Mouse (Mus musculus): ENCODE results near the gene Pcp4l1. TPM values are rescaled to one million over a fixed set of nuclear protein-coding genes. Genes with fewer than 3 reads are reported as not detected.

Pcp4l1 gene
- polyA plus RNA-seq, 1 experiment from 2014 or later = 20.8 TPM

- WGBS = 22% methylated on average over 11 of the region's 11 CpGs
- Histone ChIP-seq H3K4me3 (0 out of 2 replicates have a peak overlapping the region, but pooled peaks have one; percentile 1), H3K27ac (replicated peaks) (no peak overlapping the region), H3K4me1 (peaks cover 38% of the 10 kb centered on the region), H3K27me3 (peaks cover 48% of the 10 kb centered on the region), H3K36me3 (no peaks in the 10 kb centered on the region), H3K4me2 (replicated peaks) (peak overlapping the region; percentile 52), H3K9ac (replicated peaks) (no peak overlapping the region), H3K9me3 (no peaks in the 10 kb centered on the region)
- ATAC-seq (ENCODE audit: low FRiP score, low read depth) = no peak; the same call in 1 of the 2 replicates
Observed at GRCm38 (mm10) chr1:171193911-171194830, 1.9 kb downstream of the Pcp4l1 start.

DNA sequence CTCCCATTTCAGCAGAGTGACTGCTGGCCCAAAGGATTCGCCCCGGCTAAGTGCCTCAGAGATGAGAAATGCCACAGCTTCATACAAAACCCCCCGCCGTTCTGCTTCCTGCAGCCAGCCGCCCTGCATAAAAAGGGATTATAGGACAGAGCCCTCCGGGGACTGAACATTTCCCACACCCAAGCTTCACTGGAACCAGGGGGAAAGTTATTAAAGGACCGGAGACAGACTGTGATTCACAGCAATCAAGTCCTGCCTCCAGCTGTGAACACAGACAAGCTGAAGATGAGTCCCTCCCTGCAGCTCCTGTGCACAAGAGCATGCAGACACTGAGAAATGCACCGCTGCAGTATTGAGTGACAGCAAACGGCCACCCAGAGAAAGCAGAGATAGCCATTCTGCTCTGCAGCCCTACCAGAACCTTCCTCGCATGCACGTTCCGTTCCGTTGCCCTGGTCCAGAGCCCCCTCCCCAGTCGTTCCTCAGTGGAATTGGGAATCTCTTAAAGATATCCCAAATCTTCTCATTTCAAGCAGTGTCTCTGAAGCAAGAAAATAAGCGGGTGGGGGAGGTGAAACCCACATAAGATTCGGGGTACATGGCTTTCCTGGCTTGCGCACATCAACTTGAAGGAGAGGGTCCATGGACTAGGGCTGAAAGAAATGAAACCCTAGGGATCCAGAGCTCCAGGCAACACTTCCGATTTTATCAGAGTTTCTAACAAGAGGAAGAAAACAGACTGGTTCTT, 2.8 kb downstream of the Pcp4l1 start:
- WGBS = 3% methylated on average over 18 of the region's 18 CpGs
- Histone ChIP-seq H3K27me3 (peaks cover 44% of the 10 kb centered on the region), H3K27ac (replicated peaks) (peak overlapping the region; percentile 66), H3K4me3 (peak overlapping the region; percentile 20), H3K36me3 (no peaks in the 10 kb centered on the region), H3K4me2 (replicated peaks) (peak overlapping the region; percentile 52), H3K4me1 (peaks cover 47% of the 10 kb centered on the region), H3K9me3 (no peaks in the 10 kb centered on the region), H3K9ac (replicated peaks) (peak overlapping the region; percentile 35)
- peak; percentile 27 for ATAC-seq (ENCODE audit: low FRiP score, low read depth)

DNA sequence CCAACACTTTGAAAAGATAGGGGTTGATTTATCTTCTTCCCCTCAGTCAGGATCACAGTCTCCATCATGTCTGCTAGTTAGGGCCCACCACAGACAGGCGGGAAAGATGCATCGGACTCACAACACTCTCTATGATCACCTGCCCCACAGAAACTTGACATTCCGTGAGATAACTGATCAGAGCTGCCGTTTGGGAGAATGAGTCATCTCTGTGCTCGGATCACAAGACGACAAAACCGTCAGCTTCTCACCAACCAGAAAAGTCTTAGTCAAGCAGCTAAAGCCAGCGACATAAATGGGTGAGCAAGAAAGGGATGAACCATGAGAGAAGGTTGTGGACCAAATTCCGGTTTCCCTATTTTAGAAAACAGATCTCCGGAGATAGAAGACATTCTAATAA, 3.8 kb downstream of the Pcp4l1 start:
- Histone ChIP-seq H3K9me3 (no peaks in the 10 kb centered on the region), H3K4me1 (peaks cover 51% of the 10 kb centered on the region), H3K4me3 (no peak overlapping the region), H3K27ac (replicated peaks) (0 out of 2 replicates have a peak overlapping the region, but pooled peaks have one; percentile 66), H3K9ac (replicated peaks) (no peak overlapping the region), H3K27me3 (peaks cover 39% of the 10 kb centered on the region), H3K36me3 (no peaks in the 10 kb centered on the region), H3K4me2 (replicated peaks) (peak overlapping the region; percentile 52; the same call in 1 of the 2 replicates)
- 48% methylated on average over 10 of the region's 10 CpGs for WGBS
- ATAC-seq (ENCODE audit: low FRiP score, low read depth) = no peak

DNA sequence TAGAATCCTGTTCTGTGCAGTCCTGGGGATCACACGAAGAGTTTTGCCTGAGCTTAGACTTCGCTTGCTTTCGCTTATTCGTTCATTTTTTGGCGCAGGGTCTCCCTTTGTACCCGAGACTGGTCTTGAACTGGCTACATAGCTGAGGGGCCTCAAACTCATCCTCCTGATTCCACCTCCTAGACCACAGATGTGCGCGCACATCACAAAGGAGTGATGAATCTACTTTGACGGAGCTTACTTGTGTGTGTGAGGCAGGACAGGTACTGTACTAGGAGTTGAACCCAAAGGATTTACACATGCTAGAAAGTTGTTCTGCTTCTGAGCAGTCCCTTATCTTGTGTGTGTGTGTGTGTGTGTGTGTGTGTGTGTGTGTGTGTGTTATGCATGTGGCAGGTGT, 5.2 kb downstream of the Pcp4l1 start:
- no peak overlapping the region for H3K27ac ChIP-seq (replicated peaks)
- no peak overlapping the region for H3K4me2 ChIP-seq (replicated peaks)
- WGBS = 96% methylated on average over 9 of the region's 9 CpGs
- H3K4me1 ChIP-seq = peaks cover 46% of the 10 kb centered on the region
- peaks cover 31% of the 10 kb centered on the region for H3K27me3 ChIP-seq
- H3K36me3 ChIP-seq = no peaks in the 10 kb centered on the region
- no peak overlapping the region for H3K4me3 ChIP-seq
- no peak for ATAC-seq (ENCODE audit: low FRiP score, low read depth)
- no peak overlapping the region for H3K9ac ChIP-seq (replicated peaks)
- H3K9me3 ChIP-seq = no peaks in the 10 kb centered on the region

DNA sequence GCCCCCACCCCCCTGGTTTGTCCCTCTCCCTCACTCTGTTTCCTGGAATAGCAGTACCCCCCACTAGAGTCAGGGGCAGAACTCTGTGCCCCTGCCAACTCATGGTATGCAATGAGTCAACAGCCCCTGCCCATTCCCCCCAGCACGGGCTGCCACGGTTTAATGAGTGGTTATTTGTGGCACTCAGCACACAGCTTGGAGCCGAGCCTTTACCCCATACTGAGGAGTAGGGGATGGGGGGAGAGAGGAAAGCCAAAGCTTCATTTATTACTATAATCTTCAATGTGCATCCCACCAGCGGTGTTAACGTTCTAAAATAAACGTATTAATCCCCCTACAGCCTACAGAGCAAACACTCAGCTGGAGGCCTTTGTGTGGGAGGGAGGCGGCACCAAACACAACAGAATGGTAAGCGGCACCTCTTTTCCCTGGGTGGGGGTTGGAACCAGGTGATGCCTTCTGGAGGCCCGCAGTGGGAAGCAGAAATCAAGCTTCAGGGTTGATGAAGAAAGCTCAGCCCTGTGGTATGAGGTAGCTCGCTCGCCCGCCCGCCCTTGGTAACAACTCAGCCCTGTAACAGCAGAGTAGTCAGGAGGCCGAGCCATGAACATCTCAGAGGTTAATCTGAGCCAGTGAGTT, 6.5 kb downstream of the Pcp4l1 start:
- Histone ChIP-seq H3K27me3 (peaks cover 19% of the 10 kb centered on the region), H3K4me3 (no peak overlapping the region), H3K36me3 (no peaks in the 10 kb centered on the region), H3K4me1 (peaks cover 38% of the 10 kb centered on the region), H3K9ac (replicated peaks) (no peak overlapping the region), H3K4me2 (replicated peaks) (peak overlapping the region; percentile 22), H3K9me3 (no peaks in the 10 kb centered on the region), H3K27ac (replicated peaks) (peak overlapping the region; percentile 58)
- 16% methylated on average over 14 of the region's 14 CpGs for WGBS
- ATAC-seq (ENCODE audit: low FRiP score, low read depth) = peak; percentile 31; the same call in 1 of the 2 replicates

GRCm38 (mm10) chr1:171189046-171189445, 7.0 kb downstream of the Pcp4l1 start:
- Histone ChIP-seq H3K4me1 (peaks cover 37% of the 10 kb centered on the region), H3K36me3 (no peaks in the 10 kb centered on the region), H3K9ac (replicated peaks) (no peak overlapping the region), H3K9me3 (no peaks in the 10 kb centered on the region), H3K27me3 (peaks cover 13% of the 10 kb centered on the region), H3K27ac (replicated peaks) (peak overlapping the region; percentile 58), H3K4me2 (replicated peaks) (peak overlapping the region; percentile 22), H3K4me3 (no peak overlapping the region)
- ATAC-seq (ENCODE audit: low FRiP score, low read depth) = no peak
- 6% methylated on average over 8 of the region's 8 CpGs for WGBS

DNA sequence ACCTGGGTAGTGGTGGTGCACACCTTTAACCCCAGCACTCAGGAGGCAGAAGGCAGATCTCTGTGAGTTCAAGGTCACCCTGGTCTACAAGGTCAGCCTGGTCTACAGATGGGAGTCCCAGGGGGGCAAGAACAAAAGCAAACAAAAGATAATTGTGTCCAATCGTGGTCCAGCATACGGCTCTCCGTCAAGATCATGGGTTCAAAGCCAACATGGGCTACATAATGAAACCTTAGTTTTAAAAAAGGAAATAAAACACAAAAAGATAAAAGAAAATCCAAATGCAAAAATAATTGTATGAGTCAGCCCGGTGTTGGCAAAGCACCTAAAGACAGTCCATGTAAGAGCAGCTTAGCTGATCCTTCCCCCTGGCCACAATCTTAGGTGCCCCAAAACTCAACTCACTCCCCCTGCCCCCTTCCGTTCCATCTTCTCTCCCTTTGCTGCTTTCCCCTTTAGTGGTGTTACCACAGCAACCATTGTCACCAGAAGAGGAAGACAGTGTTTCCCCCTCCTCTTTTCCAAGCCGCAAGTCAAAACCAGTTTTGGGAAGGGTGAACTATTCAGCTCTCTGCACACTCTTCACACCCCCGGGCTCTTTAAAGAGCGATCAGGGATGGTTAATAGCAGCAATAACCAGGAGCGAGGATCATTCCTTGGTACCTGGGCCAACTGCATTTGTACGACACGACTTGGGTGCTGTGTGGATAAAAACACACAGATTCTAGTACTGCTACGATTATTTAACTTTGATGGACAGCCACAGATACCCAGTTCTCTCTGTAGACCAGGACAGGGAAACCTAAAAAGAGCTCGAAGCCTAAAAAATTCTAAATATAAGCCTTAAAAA, 8.0 kb downstream of the Pcp4l1 start:
- Histone ChIP-seq H3K4me3 (no peak overlapping the region), H3K4me1 (peaks cover 28% of the 10 kb centered on the region), H3K27ac (replicated peaks) (peak overlapping the region; percentile 39), H3K27me3 (peaks cover 10% of the 10 kb centered on the region), H3K36me3 (no peaks in the 10 kb centered on the region), H3K9ac (replicated peaks) (no peak overlapping the region), H3K4me2 (replicated peaks) (peak overlapping the region; percentile 11; the same call in 1 of the 2 replicates), H3K9me3 (no peaks in the 10 kb centered on the region)
- WGBS = 17% methylated on average over 13 of the region's 13 CpGs
- ATAC-seq (ENCODE audit: low FRiP score, low read depth) = peak; percentile 53

DNA sequence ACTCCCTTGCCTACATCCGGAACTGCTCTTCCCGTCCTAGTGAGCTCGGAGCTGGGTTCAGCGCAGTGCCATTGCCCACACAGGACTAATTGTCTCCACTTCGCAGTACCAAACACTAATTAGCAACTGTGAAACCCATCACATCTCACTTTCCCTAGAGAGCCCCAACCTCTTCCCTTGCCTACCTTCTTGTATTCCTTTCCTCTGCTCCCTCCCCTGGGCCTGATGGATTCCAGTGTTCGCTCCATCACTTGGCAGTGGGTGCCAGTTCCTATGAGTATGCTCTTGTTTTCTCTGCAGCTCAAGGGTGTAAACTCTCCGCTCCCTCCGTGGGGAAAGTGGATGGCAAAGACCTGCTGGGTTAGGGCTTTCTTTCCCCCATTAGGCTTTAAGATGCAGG, 10.4 kb downstream of the Pcp4l1 start:
- Histone ChIP-seq H3K36me3 (no peaks in the 10 kb centered on the region), H3K9ac (replicated peaks) (no peak overlapping the region), H3K4me2 (replicated peaks) (no peak overlapping the region), H3K4me1 (peaks cover 20% of the 10 kb centered on the region), H3K4me3 (no peak overlapping the region), H3K27ac (replicated peaks) (no peak overlapping the region), H3K9me3 (no peaks in the 10 kb centered on the region), H3K27me3 (peaks cover 3% of the 10 kb centered on the region)
- ATAC-seq (ENCODE audit: low FRiP score, low read depth) = no peak
- WGBS = 71% methylated on average over 8 of the region's 8 CpGs

DNA sequence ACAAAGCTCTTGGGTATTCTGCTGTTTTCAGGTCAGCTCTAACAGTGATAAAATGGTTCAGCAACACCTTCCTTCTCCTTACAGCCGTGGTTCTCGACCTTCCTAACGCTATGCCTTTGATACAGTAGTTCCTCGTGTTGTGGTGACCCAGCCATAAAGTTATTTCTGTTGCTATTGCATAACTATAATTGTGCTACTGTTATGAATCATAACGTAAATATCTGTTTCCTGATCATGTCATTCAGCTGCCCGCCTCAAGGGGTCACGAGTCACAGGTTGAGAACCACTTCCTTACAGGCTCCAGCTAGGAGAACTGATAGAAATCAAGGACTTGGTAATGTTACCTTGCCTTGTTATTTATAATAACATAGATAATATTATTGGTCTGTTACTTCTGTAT, 11.8 kb downstream of the Pcp4l1 start:
- Histone ChIP-seq H3K4me2 (replicated peaks) (no peak overlapping the region), H3K9ac (replicated peaks) (no peak overlapping the region), H3K4me1 (peaks cover 14% of the 10 kb centered on the region), H3K27ac (replicated peaks) (no peak overlapping the region), H3K9me3 (no peaks in the 10 kb centered on the region), H3K36me3 (no peaks in the 10 kb centered on the region), H3K27me3 (no peaks in the 10 kb centered on the region), H3K4me3 (no peak overlapping the region)
- WGBS = 85% methylated on average over 7 of the region's 7 CpGs
- no peak for ATAC-seq (ENCODE audit: low FRiP score, low read depth)

DNA sequence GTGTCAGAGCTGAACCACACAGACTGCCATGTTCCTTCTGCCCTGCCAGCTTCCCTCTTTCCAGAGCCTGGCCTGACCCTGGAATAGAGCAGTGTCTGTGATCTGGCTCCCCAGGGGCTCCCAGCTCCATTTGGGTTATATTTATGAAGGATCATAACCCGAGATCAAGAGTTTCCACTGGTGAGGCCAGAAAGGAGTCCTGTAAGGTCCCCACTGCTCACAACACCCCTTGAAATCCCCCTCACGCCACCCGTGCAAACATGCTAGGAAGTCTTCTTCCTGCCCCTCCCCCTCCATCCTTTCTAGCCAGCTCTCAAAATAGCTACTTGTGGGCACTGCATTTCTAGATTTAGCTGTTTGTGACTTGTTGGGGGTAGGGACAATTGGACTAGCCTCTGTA, 12.4 kb downstream of the Pcp4l1 start:
- Histone ChIP-seq H3K9me3 (no peaks in the 10 kb centered on the region), H3K27ac (replicated peaks) (no peak overlapping the region), H3K4me1 (peaks cover 7% of the 10 kb centered on the region), H3K4me2 (replicated peaks) (no peak overlapping the region), H3K36me3 (no peaks in the 10 kb centered on the region), H3K4me3 (no peak overlapping the region), H3K9ac (replicated peaks) (no peak overlapping the region), H3K27me3 (no peaks in the 10 kb centered on the region)
- WGBS = 72% methylated on average over 3 of the region's 3 CpGs
- no peak for ATAC-seq (ENCODE audit: low FRiP score, low read depth)

GRCm38 (mm10) chr1:171183025-171183424, 13.0 kb downstream of the Pcp4l1 start:
- Histone ChIP-seq H3K4me3 (no peak overlapping the region), H3K4me2 (replicated peaks) (no peak overlapping the region), H3K36me3 (no peaks in the 10 kb centered on the region), H3K27ac (replicated peaks) (no peak overlapping the region), H3K9me3 (no peaks in the 10 kb centered on the region), H3K27me3 (no peaks in the 10 kb centered on the region), H3K9ac (replicated peaks) (no peak overlapping the region), H3K4me1 (peaks cover under 1% of the 10 kb centered on the region; the same call in 1 of the 2 replicates)
- 86% methylated on average over 3 of the region's 3 CpGs for WGBS
- no peak for ATAC-seq (ENCODE audit: low FRiP score, low read depth)

Data from midbrain, embryonic 12.5 days (tissue).